ENCODE assay signal across 22 mouse cellular contexts in the genomic region with DNA sequence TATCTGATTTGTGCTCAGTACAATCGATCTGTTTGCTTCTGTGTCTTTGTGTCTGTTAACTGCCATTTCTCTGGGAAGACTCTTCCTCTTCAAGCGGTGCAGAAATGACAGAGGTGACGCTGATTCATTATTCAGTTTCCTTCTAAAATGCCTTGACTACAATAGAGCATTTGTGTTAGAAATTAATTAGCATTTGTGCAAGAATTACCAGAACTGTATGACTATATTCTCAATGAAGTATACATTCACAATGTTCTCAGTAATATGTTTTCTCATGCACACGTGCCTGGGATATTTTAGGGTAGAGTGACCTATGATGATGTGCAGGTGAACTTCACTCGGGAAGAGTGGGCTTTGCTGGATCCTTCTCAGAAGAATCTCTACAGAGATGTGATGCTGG. TPM values are rescaled to one million over a fixed set of nuclear protein-coding genes. Genes with fewer than 3 reads are reported as not detected.
DNase-seq lines count a peak whose midpoint lies in the region; ATAC-seq and TF ChIP-seq lines count a peak whose summit lies in the region.
"Had no signal": no experiment of that assay in that cellular context is flagged by ENCODE, and none has a peak within 500 bp of the region (broad histone marks: within the 10 kb centered on the region; RNA-seq: fewer than 3 reads in every experiment).

TSS of gene Gm10130 (plus strand) at position 301 of the 400 bp plus-strand sequence.

- ATAC-seq in common myeloid progenitor, adult 5-6 weeks (replicated peaks; ENCODE audit: low read depth, poor library complexity, severe bottlenecking) = no peak
- no peak for ATAC-seq in monocyte, adult 5-6 weeks (replicated peaks; ENCODE audit: insufficient number of reproducible peaks, low FRiP score, low TSS enrichment, poor library complexity, severe bottlenecking)
- ATAC-seq: forebrain, embryonic 13.5 days; forebrain, embryonic 15.5 days; forebrain, postnatal 0 days had no signal

- no peaks in the 10 kb centered on the region for H3K4me1 ChIP-seq in olfactory bulb, adult 2 months (ENCODE audit: control insufficient read depth, insufficient read depth, low read length)
- H3K4me1 ChIP-seq: embryonic facial prominence, embryonic 10.5 days; embryonic facial prominence, embryonic 12.5 days; forebrain, embryonic 13.5 days; forebrain, embryonic 15.5 days had no signal

- TF ChIP-seq POLR2A in olfactory bulb, adult 2 months (IDR thresholded peaks at IDR 0.05; ENCODE audit: insufficient read depth, low read depth, low read length) = no peak

- no peak within 1 kb of the TSS for H3K4me3 ChIP-seq in olfactory bulb, adult 2 months (ENCODE audit: insufficient read depth, low read depth, low read length)
- H3K4me3 ChIP-seq: embryonic facial prominence, embryonic 10.5 days; embryonic facial prominence, embryonic 12.5 days; forebrain, embryonic 13.5 days; forebrain, embryonic 15.5 days had no signal

- no peak within 1 kb of the TSS for H3K27ac ChIP-seq in olfactory bulb, adult 2 months (ENCODE audit: insufficient read depth, low read depth, low read length)
- H3K27ac ChIP-seq: embryonic facial prominence, embryonic 10.5 days; embryonic facial prominence, embryonic 12.5 days; forebrain, embryonic 13.5 days; forebrain, embryonic 15.5 days had no signal

- no peak for DNase-seq in kidney, adult 18-20 months
- no peak for DNase-seq in Muller cell, postnatal 12 days (ENCODE audit: inconsistent ontology term)
- no peak for DNase-seq in adrenal gland, postnatal 4 days (ENCODE audit: low spot score in 2 of 2)
- DNase-seq: adrenal gland, adult 2 months; adrenal gland, postnatal 10 days; adrenal gland, postnatal 25 days; cerebellum, adult 11-12 months; cerebellum, adult 2 months; cerebellum, adult 9-10 months; cerebellum, postnatal 10 days; cerebellum, postnatal 25 days; forebrain, postnatal 0 days had no signal

- WGBS in olfactory bulb, adult 2 months = 95% methylated on average over 5 of the region's 5 CpGs

- TF ChIP-seq CTCF in olfactory bulb, adult 2 months (IDR thresholded peaks at IDR 0.05; ENCODE audit: insufficient read depth, low read depth, low read length) = no peak

RNA-seq across cellular contexts. Expression of gene Gm10130, which starts in this region (rescaled TPM):
- 10.5 and 15.8 TPM in 2 replicates for total RNA-seq in common myeloid progenitor, adult 5-6 weeks (2017)
- total RNA-seq in monocyte, adult 5-6 weeks (2017) = 47.4 to 84.0 TPM (median 51.7 TPM) in 3 replicates
- polyA plus RNA-seq in olfactory bulb, adult 2 months (2012; ENCODE audit: insufficient read depth, insufficient read length, low replicate concordance, missing spikeins) = not detected in 2 replicates
- 1 to 10 TPM; 5.6 to 6.7 TPM for total RNA-seq in adrenal gland, postnatal 4 days (2021)
- polyA plus RNA-seq: adrenal gland, adult 2 months; C2C12; cerebellum, adult 2 months; cortical plate, adult 2 months; G1E had no signal
